Mouse (Mus musculus): ENCODE data around the gene Klrb1b. TPM values are rescaled to one million over a fixed set of nuclear protein-coding genes. Genes with fewer than 3 reads are reported as not detected.

Klrb1b gene
- polyA plus RNA-seq (2016; fragmentation: Nextera tagmentation; extraction: Ambion mirVana) = not detected in 2 replicates

- Histone ChIP-seq H3K36me3 (no peaks in the 10 kb centered on the region), H3K27me3 (ENCODE audit: low read depth, poor library complexity, severe bottlenecking) (no peaks in the 10 kb centered on the region), H3K4me1 (0 out of 2 replicates have a peak, but pooled peaks cover 2% of the 10 kb centered on the region), H3K4me3 (no peak within 1 kb of the TSS), H3K27ac (no peak within 1 kb of the TSS), H3K9me3 (replicated peaks) (no peaks in the 10 kb centered on the region)
- WGBS = 92% methylated on average over 6 of the region's 6 CpGs
- DNase-seq (ENCODE audit: low spot score) = no peak
Measured at GRCm38 (mm10) chr6:128826132-128826531, at the start of gene Klrb1b, which contains the start of gene Gm44511. Gene Klrb1b (minus strand): TSS chr6:128826331. Gene Gm44511 (minus strand): TSS chr6:128826315.

DNA sequence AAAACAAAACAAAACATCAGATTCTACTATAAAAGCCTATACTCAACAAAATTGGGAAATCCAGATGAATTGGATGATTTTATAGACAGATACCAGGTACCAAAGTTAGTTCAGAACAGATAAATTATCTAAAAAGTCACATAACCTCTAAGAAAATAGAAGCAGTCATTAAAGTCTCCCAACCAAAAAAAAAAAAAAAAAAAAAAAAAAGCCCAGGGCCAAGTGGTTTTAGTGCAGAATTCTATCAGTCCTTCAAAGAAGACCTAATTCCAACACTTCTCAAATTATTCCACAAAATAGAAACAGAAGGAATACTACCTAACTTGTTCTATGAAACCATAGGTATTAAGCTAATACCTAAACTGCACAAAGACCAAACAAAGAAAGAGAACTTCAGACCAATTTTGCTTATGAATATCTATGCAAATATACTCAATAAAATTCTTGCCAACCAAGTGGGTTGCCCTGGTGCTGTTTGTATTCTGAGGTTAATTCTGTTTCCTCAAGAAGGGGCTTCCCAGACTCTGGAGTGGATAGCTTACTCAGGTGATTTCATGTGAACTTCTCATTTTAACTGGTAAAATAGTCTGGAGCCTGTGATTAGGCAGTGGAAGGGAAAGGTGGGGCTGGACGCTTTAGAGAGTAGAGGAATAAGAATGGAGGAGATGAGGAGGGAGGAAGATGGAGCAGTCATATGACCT is 45.9 kb upstream of the Klrb1b start:
- no peak for DNase-seq (ENCODE audit: low spot score)
- WGBS = 90% methylated on average over 1 of the region's 1 CpGs
- Histone ChIP-seq H3K36me3 (no peaks in the 10 kb centered on the region), H3K27me3 (ENCODE audit: low read depth, poor library complexity, severe bottlenecking) (no peaks in the 10 kb centered on the region), H3K4me3 (no peak overlapping the region), H3K9me3 (replicated peaks) (no peaks in the 10 kb centered on the region), H3K4me1 (0 out of 2 replicates have a peak, but pooled peaks cover 4% of the 10 kb centered on the region), H3K27ac (no peak overlapping the region)

DNA sequence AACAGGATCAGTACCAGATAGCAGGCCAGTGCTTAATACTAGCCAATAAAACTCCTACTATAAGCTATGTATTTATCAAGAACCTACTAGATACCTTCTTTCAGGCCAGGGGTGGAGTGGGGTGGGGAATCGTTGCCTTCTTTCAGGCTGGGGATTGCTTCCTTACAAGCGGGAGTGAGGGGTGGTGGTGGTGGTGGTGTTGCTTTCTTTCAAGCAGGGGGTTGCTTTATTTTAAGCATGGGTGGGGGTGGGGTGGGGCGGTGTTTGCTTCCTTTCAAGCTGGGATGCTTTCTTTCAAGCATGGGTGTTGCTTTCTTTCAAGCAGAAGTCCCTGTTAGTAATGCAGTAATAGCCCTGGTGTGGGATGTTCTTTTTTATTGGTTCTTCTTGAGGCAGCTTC is 42.7 kb upstream of the Klrb1b start:
- 8% methylated on average over 3 of the region's 3 CpGs for WGBS

GRCm38 (mm10) chr6:128857976-128858375 is 31.8 kb upstream of the Klrb1b start:
- DNase-seq (ENCODE audit: low spot score) = peak; percentile 22
- Histone ChIP-seq H3K4me3 (no peak overlapping the region), H3K9me3 (replicated peaks) (no peaks in the 10 kb centered on the region), H3K36me3 (no peaks in the 10 kb centered on the region), H3K27me3 (ENCODE audit: low read depth, poor library complexity, severe bottlenecking) (no peaks in the 10 kb centered on the region), H3K27ac (no peak overlapping the region), H3K4me1 (0 out of 2 replicates have a peak, but pooled peaks cover 4% of the 10 kb centered on the region)
- WGBS = 95% methylated on average over 2 of the region's 2 CpGs

More for the DNA sequence above, 42.7 kb upstream of the Klrb1b start:
- H3K27ac ChIP-seq = no peak overlapping the region
- no peak overlapping the region for H3K4me3 ChIP-seq
- 0 out of 2 replicates have a peak, but pooled peaks cover 4% of the 10 kb centered on the region for H3K4me1 ChIP-seq
- H3K27me3 ChIP-seq (ENCODE audit: low read depth, poor library complexity, severe bottlenecking) = no peaks in the 10 kb centered on the region
- no peaks in the 10 kb centered on the region for H3K36me3 ChIP-seq
- no peaks in the 10 kb centered on the region for H3K9me3 ChIP-seq (replicated peaks)
- no peak for DNase-seq (ENCODE audit: low spot score)

DNA sequence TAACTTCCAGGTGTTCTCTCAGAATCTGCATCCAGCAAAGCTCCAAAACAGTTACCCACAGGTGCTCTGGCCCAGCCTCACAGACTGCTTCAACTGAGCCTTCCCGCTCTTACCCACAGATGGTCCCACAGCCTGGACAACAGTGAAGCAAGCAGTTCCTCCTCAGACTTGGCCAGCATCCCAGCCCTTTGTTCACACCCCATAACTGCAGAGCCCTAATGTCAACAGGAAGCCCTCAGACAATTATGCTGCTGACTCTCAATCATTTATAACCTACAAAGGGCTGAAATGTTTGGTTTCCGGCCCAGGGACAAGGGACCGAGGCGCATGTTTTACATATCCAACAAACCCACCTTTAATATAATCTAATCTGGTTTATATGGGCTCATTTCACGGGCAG is 30.1 kb upstream of the Klrb1b start:
- 83% methylated on average over 5 of the region's 5 CpGs for WGBS

GRCm38 (mm10) chr6:128855477-128855876 is 29.3 kb upstream of the Klrb1b start:
- Histone ChIP-seq H3K9me3 (replicated peaks) (no peaks in the 10 kb centered on the region), H3K4me3 (no peak overlapping the region), H3K4me1 (0 out of 2 replicates have a peak, but pooled peaks cover 4% of the 10 kb centered on the region), H3K27me3 (ENCODE audit: low read depth, poor library complexity, severe bottlenecking) (no peaks in the 10 kb centered on the region), H3K27ac (no peak overlapping the region), H3K36me3 (no peaks in the 10 kb centered on the region)
- no peak for DNase-seq (ENCODE audit: low spot score)
- 57% methylated on average over 1 of the region's 1 CpGs for WGBS

More for the DNA sequence above, 30.1 kb upstream of the Klrb1b start:
- Histone ChIP-seq H3K4me3 (no peak overlapping the region), H3K4me1 (0 out of 2 replicates have a peak, but pooled peaks cover 4% of the 10 kb centered on the region), H3K27me3 (ENCODE audit: low read depth, poor library complexity, severe bottlenecking) (no peaks in the 10 kb centered on the region), H3K9me3 (replicated peaks) (no peaks in the 10 kb centered on the region), H3K36me3 (no peaks in the 10 kb centered on the region), H3K27ac (no peak overlapping the region)
- peak; percentile 27 for DNase-seq (ENCODE audit: low spot score)

GRCm38 (mm10) chr6:128854895-128855294 is 28.8 kb upstream of the Klrb1b start:
- 89% methylated on average over 3 of the region's 3 CpGs for WGBS
- no peak overlapping the region for H3K27ac ChIP-seq
- no peak overlapping the region for H3K4me3 ChIP-seq
- no peaks in the 10 kb centered on the region for H3K27me3 ChIP-seq (ENCODE audit: low read depth, poor library complexity, severe bottlenecking)
- H3K9me3 ChIP-seq (replicated peaks) = no peaks in the 10 kb centered on the region
- H3K36me3 ChIP-seq = no peaks in the 10 kb centered on the region
- H3K4me1 ChIP-seq = 0 out of 2 replicates have a peak, but pooled peaks cover 4% of the 10 kb centered on the region
- no peak for DNase-seq (ENCODE audit: low spot score)

DNA sequence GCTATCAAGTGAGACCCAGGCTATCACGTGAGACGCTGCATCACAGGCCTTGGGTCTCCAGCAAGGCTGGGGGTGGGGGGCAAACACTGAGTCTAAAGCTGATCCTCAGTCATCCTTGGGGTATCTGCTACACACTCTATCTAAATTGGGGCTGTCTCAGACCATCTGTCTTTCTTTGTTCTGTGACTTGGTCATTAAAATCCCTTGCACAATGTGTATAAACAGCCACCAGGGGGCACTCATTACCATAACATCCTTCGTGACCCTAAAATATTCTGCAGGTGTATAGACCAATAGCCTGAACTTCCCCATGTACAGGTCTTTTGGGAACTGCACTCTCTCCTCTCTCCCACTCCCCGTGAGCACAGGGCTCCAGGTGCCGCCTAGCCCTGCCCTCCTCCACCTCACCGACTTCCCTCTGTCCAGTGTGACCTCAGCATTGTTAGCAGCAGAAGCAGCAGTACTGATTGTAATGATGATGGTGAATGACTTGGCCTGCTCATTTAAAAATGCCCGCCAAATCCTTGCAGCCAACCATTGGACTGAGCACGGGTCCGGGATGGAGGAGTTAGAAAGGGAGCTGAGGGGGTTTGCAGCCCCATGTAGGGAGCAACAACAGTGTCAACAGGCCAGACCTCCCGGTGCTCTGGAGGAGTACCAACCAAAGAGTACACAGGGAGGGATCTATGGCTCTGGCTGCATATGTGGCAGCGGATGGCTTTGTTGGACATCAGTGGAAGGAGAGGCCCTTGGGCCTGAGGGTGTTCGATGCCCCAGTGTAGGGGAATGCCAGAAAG is 28.1 kb upstream of the Klrb1b start:
- Histone ChIP-seq H3K36me3 (no peaks in the 10 kb centered on the region), H3K27ac (peak overlapping the region; percentile 78), H3K9me3 (replicated peaks) (no peaks in the 10 kb centered on the region), H3K4me1 (0 out of 2 replicates have a peak, but pooled peaks cover 4% of the 10 kb centered on the region), H3K27me3 (ENCODE audit: low read depth, poor library complexity, severe bottlenecking) (no peaks in the 10 kb centered on the region), H3K4me3 (0 out of 2 replicates have a peak overlapping the region, but pooled peaks have one; percentile 21)
- WGBS = 47% methylated on average over 12 of the region's 12 CpGs
- peak; percentile 69 for DNase-seq (ENCODE audit: low spot score)

DNA sequence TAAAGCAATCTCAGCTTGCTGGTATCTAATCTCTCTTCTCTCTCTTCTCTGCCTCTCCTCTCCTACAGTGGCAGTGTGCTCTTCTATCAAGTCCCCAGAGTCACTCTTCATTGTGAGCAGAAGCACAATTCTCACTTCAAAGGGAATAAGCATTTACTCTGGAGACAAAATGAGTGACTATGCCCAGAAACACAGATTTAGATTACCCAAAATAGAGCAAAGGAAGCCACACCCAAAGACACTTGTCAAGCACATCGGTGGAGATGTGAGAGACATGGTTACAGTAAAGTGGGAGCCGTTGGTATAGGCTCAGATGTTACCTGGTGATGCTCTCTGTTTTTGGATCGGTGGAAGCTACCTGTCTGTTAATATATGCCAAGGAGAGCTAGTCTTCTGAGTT is 26.6 kb upstream of the Klrb1b start:
- no peak for DNase-seq (ENCODE audit: low spot score)
- no peaks in the 10 kb centered on the region for H3K36me3 ChIP-seq
- no peak overlapping the region for H3K27ac ChIP-seq
- WGBS = 91% methylated on average over 3 of the region's 3 CpGs
- no peaks in the 10 kb centered on the region for H3K27me3 ChIP-seq (ENCODE audit: low read depth, poor library complexity, severe bottlenecking)
- 0 out of 2 replicates have a peak, but pooled peaks cover 4% of the 10 kb centered on the region for H3K4me1 ChIP-seq
- no peak overlapping the region for H3K4me3 ChIP-seq
- no peaks in the 10 kb centered on the region for H3K9me3 ChIP-seq (replicated peaks)

GRCm38 (mm10) chr6:128851151-128851550 is 25.0 kb upstream of the Klrb1b start:
- Histone ChIP-seq H3K4me1 (0 out of 2 replicates have a peak, but pooled peaks cover 4% of the 10 kb centered on the region), H3K27ac (no peak overlapping the region), H3K4me3 (no peak overlapping the region), H3K9me3 (replicated peaks) (no peaks in the 10 kb centered on the region), H3K27me3 (ENCODE audit: low read depth, poor library complexity, severe bottlenecking) (no peaks in the 10 kb centered on the region), H3K36me3 (no peaks in the 10 kb centered on the region)
- WGBS = 88% methylated on average over 2 of the region's 2 CpGs
- DNase-seq (ENCODE audit: low spot score) = no peak

- Histone ChIP-seq H3K27ac (no peak overlapping the region), H3K4me1 (0 out of 2 replicates have a peak, but pooled peaks cover 4% of the 10 kb centered on the region), H3K36me3 (no peaks in the 10 kb centered on the region), H3K9me3 (replicated peaks) (no peaks in the 10 kb centered on the region), H3K4me3 (no peak overlapping the region), H3K27me3 (ENCODE audit: low read depth, poor library complexity, severe bottlenecking) (no peaks in the 10 kb centered on the region)
- 81% methylated on average over 2 of the region's 2 CpGs for WGBS
- no peak for DNase-seq (ENCODE audit: low spot score)
Measured at GRCm38 (mm10) chr6:128850671-128851070, 24.5 kb upstream of the Klrb1b start.

DNA sequence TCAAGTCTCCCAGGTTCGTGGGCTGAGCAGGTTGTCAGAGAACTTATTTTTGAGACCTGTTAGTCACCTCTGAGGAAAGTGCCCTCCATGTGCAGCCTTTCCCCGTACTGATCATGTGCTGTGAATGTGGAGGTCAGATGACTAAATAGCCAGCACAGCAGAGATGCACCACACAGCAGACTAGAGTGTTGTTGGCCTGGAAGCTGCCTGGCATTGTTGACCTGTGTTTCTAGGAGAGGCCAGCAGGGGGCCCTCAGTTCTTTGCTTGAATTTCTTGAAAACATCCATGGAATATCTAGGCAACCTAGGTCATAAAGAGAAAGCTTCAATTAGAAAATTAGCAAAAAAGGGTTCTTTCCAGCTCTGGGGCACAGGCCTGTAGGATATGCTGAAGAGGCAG is 23.8 kb upstream of the Klrb1b start:
- DNase-seq (ENCODE audit: low spot score) = peak; percentile 73
- H3K27ac ChIP-seq = no peak overlapping the region
- 0 out of 2 replicates have a peak, but pooled peaks cover 7% of the 10 kb centered on the region for H3K4me1 ChIP-seq
- no peaks in the 10 kb centered on the region for H3K27me3 ChIP-seq (ENCODE audit: low read depth, poor library complexity, severe bottlenecking)
- H3K9me3 ChIP-seq (replicated peaks) = no peaks in the 10 kb centered on the region
- 62% methylated on average over 2 of the region's 2 CpGs for WGBS
- H3K36me3 ChIP-seq = no peaks in the 10 kb centered on the region
- H3K4me3 ChIP-seq = no peak overlapping the region

DNA sequence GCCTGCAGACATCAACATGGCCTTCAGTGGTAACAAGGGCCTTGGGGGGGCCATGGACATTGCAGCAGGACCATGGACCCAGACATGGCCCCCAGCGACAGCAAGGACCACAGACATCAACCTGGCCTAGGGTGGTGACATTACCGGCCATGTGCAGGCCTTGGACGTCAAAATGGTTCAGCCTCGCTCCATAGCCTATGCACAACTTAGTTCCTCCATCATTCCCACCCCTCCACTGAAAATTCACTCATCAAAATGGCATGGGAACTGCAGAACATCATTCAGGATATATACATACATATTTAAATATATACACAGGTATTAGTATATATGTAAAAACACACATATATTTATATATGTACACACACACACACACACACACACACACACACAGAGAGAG is 21.3 kb upstream of the Klrb1b start:
- Histone ChIP-seq H3K4me3 (no peak overlapping the region), H3K9me3 (replicated peaks) (no peaks in the 10 kb centered on the region), H3K27ac (no peak overlapping the region), H3K27me3 (ENCODE audit: low read depth, poor library complexity, severe bottlenecking) (no peaks in the 10 kb centered on the region), H3K4me1 (peaks cover 12% of the 10 kb centered on the region; the same call in 1 of the 2 replicates), H3K36me3 (no peaks in the 10 kb centered on the region)
- DNase-seq (ENCODE audit: low spot score) = no peak
- WGBS = 96% methylated on average over 4 of the region's 4 CpGs
